Comparison of ENCODE assay signal across 8 mouse cellular contexts in genomic region chr9:70140871-70141796, GRCm38 (mm10). TPM values are rescaled to one million over a fixed set of nuclear protein-coding genes. Genes with fewer than 3 reads are reported as not detected.
DNase-seq lines count a peak whose midpoint lies in the region; ATAC-seq and TF ChIP-seq lines count a peak whose summit lies in the region.

No protein-coding gene starts in this region.

- H3K4me2 ChIP-seq in forebrain, embryonic 16.5 days (ENCODE audit: low read length) = peak overlapping the region; percentile 88
- peak overlapping the region; percentile 59 for H3K4me2 ChIP-seq in liver, embryonic 16.5 days (ENCODE audit: low read depth, low read length)

- TF ChIP-seq POLR2A in ES-Bruce4 (IDR thresholded peaks at IDR 0.05; ENCODE audit: insufficient read depth, low read length) = no peak

- peak overlapping the region; percentile 22 for H3K9ac ChIP-seq in ES-Bruce4 (ENCODE audit: low read depth, poor library complexity, severe bottlenecking)
- peak overlapping the region; percentile 77 for H3K9ac ChIP-seq in forebrain, embryonic 16.5 days (replicated peaks; ENCODE audit: low read depth, low read length)
- no peak overlapping the region for H3K9ac ChIP-seq in liver, embryonic 16.5 days (ENCODE audit: low read depth, low read length)

- no peak for TF ChIP-seq CTCF in ES-Bruce4 (IDR thresholded peaks at IDR 0.05; ENCODE audit: low read depth, low read length)
- no peak for TF ChIP-seq CTCF in layer of hippocampus, adult 2 months (conservative IDR thresholded peaks at IDR 0.05)

- peak; percentile 96 for ATAC-seq in forebrain, embryonic 16.5 days
- ATAC-seq in liver, embryonic 16.5 days (ENCODE audit: low read depth) = no peak

- peaks cover 1% of the 10 kb centered on the region for H3K4me1 ChIP-seq in ES-Bruce4 (ENCODE audit: control insufficient read depth, insufficient read depth, low read length)
- H3K4me1 ChIP-seq in forebrain, embryonic 16.5 days (replicated peaks; ENCODE audit: control insufficient read depth, insufficient read depth, low read length) = peaks cover 11% of the 10 kb centered on the region
- peaks cover 4% of the 10 kb centered on the region; the same call in 1 of the 2 replicates for H3K4me1 ChIP-seq in liver, embryonic 16.5 days (ENCODE audit: control insufficient read depth, low read depth, low read length)

- under 1% methylated on average over 72 of the region's 87 CpGs for WGBS in forebrain, embryonic 16.5 days
- under 1% methylated on average over 81 of the region's 87 CpGs for WGBS in liver, embryonic 16.5 days (ENCODE audit: insufficient replicate concordance)

- 0 out of 2 replicates have a peak, but pooled peaks have one; percentile 31 for TF ChIP-seq EP300 in ES-Bruce4 (IDR thresholded peaks at IDR 0.05; ENCODE audit: insufficient read depth, low read depth, low read length)

- no peak overlapping the region for H3K27ac ChIP-seq in ES-Bruce4 (ENCODE audit: insufficient read depth, low read length)
- H3K27ac ChIP-seq in forebrain, embryonic 16.5 days (ENCODE audit: low read length) = peak overlapping the region; percentile 41; the same call in 1 of the 2 replicates
- peak overlapping the region; percentile 98 for H3K27ac ChIP-seq in layer of hippocampus, adult 2 months
- H3K27ac ChIP-seq in liver, embryonic 16.5 days (ENCODE audit: low read length) = no peak overlapping the region

- H3K36me3 ChIP-seq in ES-Bruce4 (ENCODE audit: control insufficient read depth, insufficient read depth, low read length, poor library complexity, severe bottlenecking) = no peaks in the 10 kb centered on the region
- no peaks in the 10 kb centered on the region for H3K36me3 ChIP-seq in forebrain, embryonic 16.5 days (ENCODE audit: control insufficient read depth, insufficient read depth)
- no peaks in the 10 kb centered on the region for H3K36me3 ChIP-seq in liver, embryonic 16.5 days (ENCODE audit: control insufficient read depth, insufficient read depth)

- H3K4me3 ChIP-seq in ES-Bruce4 (ENCODE audit: low read depth, low read length) = peak overlapping the region; percentile 72
- peak overlapping the region; percentile 76 for H3K4me3 ChIP-seq in forebrain, embryonic 16.5 days (replicated peaks; ENCODE audit: low read length)
- H3K4me3 ChIP-seq in layer of hippocampus, adult 2 months = peak overlapping the region; percentile 89
- H3K4me3 ChIP-seq in liver, embryonic 16.5 days (ENCODE audit: low read depth, low read length) = peak overlapping the region; percentile 53

- H3K9me3 ChIP-seq in ES-Bruce4 (replicated peaks; ENCODE audit: control insufficient read depth, insufficient read depth, low read length, poor library complexity, severe bottlenecking) = no peaks in the 10 kb centered on the region
- H3K9me3 ChIP-seq in forebrain, embryonic 16.5 days (ENCODE audit: control insufficient read depth, low read length) = no peaks in the 10 kb centered on the region
- no peaks in the 10 kb centered on the region for H3K9me3 ChIP-seq in liver, embryonic 16.5 days (replicated peaks; ENCODE audit: control insufficient read depth, low read length)

- DNase-seq in cerebellum, adult 18-20 months = peak; percentile 8 to 15
- peak; percentile 72 to 75 for DNase-seq in heart, postnatal 36 days
- DNase-seq in layer of hippocampus, adult 2 months (ENCODE audit: low spot score in 2 of 2) = peak; percentile 88 to 89
- DNase-seq in ovary, postnatal 10 days (ENCODE audit: low spot score) = peak; percentile 39
- peak; percentile 41 for DNase-seq in urinary bladder, adult 2 months (ENCODE audit: low spot score)

- intact Hi-C loops in heart, postnatal 36 days (cut with DNase I) = loop anchor here (5.0 kb wide), 1 partner anchor 66 kb away; the partner anchor contains the start of gene Myo1e

- no peaks in the 10 kb centered on the region for H3K27me3 ChIP-seq in ES-Bruce4 (ENCODE audit: control insufficient read depth, insufficient read depth, low read length, poor library complexity, severe bottlenecking)
- H3K27me3 ChIP-seq in forebrain, embryonic 16.5 days (replicated peaks; ENCODE audit: control insufficient read depth, insufficient read depth, low read length) = 0 out of 2 replicates have a peak, but pooled peaks cover 2% of the 10 kb centered on the region
- peaks cover 21% of the 10 kb centered on the region for H3K27me3 ChIP-seq in liver, embryonic 16.5 days (ENCODE audit: control insufficient read depth, insufficient read depth, low read depth, low read length)

RNA-seq across cellular contexts. Expression of gene Fam81a, which starts 1.2 kb away (rescaled TPM):
- 7.8 and 8.3 TPM in 2 replicates for polyA plus RNA-seq in ES-Bruce4 (2011; ENCODE audit: insufficient read depth, insufficient read length, low read depth, missing spikeins)
- 12.4 and 14.4 TPM in 2 replicates for polyA plus RNA-seq in forebrain, embryonic 16.5 days (2015; fragmentation: Nextera tagmentation; extraction: Ambion mirVana)
- 10 to 100 TPM; 32.8 to 37.8 TPM for total RNA-seq in heart, postnatal 36 days (2021)
- total RNA-seq in layer of hippocampus, adult 2 months (2021) = 10 to 100 TPM; 90.4 to 92.0 TPM
- 0.44 and 0.54 TPM in 2 replicates for polyA plus RNA-seq in liver, embryonic 16.5 days (2015; fragmentation: Nextera tagmentation; extraction: Ambion mirVana)
- polyA plus RNA-seq in urinary bladder, adult 2 months (2012; rRNA removed) = 1.6 and 2.0 TPM in 2 replicates

Comparison
In these comparisons a context has a peak if more than half of its experiments do, and no peak if none do; other contexts are left out.
1. H3K27ac ChIP-seq: peak in forebrain, embryonic 16.5 days (single experiment) and layer of hippocampus, adult 2 months (single experiment); none in ES-Bruce4 (single experiment) and liver, embryonic 16.5 days (single experiment).
2. DNase-seq: peak in every context shown above with its lines; median percentile 88 in layer of hippocampus, adult 2 months; 74 in heart, postnatal 36 days; 41 in urinary bladder, adult 2 months; 39 in ovary, postnatal 10 days; 12 in cerebellum, adult 18-20 months.
3. Peak in every context shown above with its lines, with median percentiles within 50 percentile points of each other: H3K4me3 ChIP-seq.